Mouse (Mus musculus): ENCODE results near the gene Il6ra.

The Il6ra gene

DNA sequence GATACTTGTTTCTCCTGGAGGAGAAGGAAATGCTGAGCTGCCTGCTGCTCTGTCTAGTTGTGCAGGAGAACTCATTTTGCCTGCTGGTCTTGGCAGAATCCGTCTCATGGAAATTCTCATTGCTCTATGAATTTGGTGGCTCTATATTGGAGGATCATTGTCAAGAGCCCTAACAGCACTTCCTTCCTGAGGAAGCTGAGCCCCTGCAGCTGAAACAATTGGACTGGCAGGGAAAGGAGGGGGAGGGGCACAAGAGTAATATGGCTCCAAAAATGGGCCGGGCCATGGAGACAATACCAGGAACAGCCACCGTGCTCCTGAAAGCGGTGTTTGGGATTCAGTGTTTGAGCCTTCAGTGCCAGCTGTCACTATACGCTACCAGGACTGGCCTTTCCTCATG is 59.2 kb downstream of the Il6ra start:
- in situ Hi-C loops (cut with MseI, MboI) = no loop called here

DNA sequence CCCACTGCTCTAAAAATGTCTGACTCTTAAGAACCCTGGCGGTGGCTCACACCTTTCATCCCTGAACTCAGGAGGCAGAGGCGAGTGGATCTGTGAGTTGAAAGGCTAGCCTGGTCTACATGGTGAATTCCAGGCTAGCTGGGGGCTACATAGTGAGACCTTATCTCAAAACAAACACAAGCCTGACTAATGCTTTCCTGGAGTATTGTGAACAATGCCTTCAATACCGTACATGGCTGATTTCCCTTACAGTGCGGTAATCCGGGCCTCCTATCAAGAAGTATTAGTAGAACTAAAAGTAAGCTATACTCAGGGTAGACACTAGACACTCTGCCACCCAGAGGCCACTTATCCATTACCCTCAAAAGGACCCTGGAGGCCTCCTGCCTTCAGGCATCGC is 64.9 kb downstream of the Il6ra start:
- in situ Hi-C loops (cut with MseI, MboI) = loop anchor here in 1 of 2 experiments (5.0 kb wide), 1 partner anchor 36 kb away; no protein-coding TSS in a partner anchor

DNA sequence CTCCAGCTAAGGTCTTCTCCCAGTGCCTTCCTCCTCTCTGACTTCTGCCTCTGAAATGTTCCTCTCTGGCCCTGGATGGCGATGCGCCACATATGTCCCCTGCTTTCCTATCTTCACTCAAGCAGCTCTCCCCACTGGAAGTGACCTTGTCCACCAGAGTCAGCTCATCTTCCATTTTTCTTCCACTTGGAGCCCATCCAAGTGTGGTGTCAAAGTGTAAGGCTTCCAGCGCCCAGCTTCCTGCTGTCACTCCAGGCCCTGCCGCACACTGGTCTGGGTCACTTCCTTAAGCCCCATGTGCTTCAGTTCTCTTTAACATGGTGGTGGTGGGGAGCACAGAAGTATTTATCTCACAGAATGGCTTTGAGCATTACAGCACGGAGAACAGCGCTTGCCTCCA is 65.4 kb downstream of the Il6ra start:
- in situ Hi-C loops (cut with MseI, MboI) = loop anchor here in 1 of 2 experiments (5.0 kb wide), 1 partner anchor 35 kb away; no protein-coding TSS in a partner anchor

DNA sequence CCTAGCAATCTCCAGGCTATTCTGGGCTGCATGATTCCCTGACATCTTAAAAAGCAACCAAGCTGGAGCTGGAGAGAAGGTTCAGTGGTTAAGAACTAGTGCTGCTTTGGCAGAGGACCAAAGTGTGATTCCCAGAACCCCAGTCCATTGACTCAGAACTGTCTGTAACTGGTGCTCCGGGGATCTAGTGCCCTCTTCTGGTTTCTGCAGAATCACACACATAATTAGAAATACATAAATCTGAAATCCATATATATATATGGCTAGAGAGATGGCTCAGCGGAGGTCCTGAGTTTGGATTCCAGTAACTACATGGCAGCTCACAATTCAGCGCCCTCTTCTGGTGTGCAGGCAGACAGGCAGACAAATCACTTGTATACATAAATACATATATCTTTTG is 65.9 kb downstream of the Il6ra start:
- in situ Hi-C loops (cut with MseI, MboI) = loop anchor here in 1 of 2 experiments (5.0 kb wide), 1 partner anchor 35 kb away; no protein-coding TSS in a partner anchor

DNA sequence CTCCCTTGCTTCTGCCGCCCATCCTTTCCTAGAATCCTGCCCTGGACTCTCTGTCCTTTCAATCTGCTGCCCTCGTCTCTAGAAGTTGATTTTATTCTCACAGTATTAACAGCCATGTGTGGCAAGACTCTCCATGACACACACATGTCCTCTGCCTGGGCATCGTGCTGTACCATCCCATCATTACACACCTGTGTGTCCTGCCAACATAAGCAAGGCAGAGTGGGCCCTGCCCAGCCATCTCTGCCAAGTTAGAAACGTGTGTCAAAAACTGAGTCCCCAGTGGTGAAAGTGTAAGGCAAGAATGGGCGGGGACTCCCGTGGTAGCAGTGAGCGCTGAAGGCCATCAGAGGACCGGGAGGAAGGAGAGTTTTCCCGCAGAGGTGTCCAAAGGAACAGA is 67.2 kb downstream of the Il6ra start:
- in situ Hi-C loops (cut with MseI, MboI) = loop anchor here in 1 of 2 experiments (5.0 kb wide), 1 partner anchor 34 kb away; no protein-coding TSS in a partner anchor

DNA sequence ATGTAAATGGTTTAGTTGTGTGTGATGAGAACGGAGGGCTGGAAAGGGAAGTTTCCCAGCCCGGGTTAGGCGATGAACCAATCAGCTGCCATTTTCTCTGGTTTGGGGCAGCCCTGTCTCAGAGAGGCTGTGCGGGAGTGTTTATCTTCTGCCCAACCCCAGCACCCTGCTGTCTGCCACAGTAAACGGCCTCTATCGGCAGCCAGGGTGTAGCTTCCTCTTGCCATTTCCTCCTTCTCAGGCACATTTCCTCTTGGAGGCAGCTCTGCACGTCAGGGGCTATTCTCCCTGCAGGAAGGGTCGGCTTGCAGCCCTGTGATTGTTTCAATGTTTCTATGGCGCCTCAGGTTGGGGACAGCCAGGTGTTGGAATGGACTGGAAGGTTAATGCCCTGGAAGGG is 69.8 kb downstream of the Il6ra start:
- in situ Hi-C loops (cut with MseI, MboI) = no loop called here

DNA sequence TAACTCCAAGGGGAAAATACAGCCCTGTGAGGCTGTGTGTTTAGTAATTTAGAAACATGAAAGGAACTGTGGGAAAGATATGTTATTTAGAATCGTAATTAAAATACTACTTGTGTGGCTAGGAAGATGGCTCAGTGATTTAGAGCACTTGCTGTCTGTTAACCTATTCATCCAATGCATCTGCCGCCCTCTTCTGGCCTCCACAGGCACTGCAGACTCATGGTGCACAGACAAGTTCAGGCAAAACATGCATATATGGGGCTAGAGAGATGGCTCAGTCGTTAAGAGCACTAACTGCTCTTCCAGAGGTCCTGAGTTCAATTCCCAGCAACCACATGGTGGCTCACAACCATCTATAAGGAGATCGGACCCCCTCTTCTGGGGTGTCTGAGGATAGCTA is 70.7 kb downstream of the Il6ra start:
- in situ Hi-C loops (cut with MseI, MboI) = no loop called here

DNA sequence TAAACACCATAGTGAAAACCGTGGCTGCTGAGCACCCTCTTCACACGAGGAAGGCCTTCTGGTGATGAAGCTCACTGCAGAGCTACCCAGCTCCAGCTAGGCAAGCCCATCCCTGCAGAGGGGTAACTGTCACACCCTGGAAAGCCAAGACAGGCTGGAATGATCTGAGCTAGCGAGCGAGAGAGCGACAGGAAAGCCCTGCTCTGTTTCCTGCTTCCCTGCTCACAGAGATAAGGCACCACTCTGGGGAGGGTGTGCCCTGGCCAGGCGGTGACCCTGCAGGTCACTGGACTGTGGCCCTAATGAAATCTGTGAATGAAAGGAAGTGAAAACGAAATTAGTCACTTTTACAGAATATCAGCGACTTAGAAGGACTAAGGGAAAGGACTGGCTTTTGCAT is 77.6 kb downstream of the Il6ra start:
- in situ Hi-C loops (cut with MseI, MboI) = no loop called here

DNA sequence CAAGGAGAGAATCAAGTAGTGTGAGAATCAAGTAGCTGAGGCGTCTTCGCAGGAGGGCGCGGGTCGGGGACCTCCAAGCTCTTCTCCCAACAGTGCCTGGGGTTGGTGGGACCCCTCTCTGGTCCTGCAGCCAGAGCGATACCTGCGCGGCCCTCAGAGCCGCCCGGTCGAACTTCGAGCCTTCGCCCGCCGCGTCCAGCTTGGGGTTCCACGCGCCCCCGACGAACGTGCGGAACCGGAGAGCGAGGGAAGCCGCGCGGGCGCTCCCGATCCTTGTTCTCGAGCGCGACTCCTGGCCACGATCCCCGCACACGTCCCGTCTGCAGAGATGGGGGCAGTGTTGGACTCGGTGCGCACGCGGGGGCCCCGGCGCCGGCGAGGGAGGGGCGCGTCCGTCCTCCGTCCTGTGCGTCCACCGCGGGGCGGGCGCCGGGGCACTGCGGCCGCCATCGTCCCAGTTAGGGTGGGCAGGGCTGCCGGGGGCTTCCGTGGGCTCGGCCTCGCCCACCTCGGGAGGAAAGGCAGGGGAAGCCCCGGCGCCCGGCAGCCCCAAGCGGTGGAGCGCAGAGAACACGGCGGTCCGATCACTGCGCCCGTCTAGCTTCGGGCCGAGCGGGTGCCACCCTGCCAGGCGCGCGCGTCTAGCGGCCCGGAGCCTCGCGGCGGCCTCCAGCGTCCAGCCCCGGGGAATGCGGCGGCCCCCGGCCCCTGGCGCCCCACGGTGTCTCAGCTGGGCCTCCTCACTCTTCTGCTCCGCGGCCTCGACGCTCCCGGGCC is 82.0 kb downstream of the Il6ra start, which contains the start of gene She:
TSS of gene She (plus strand) at position 556 of the 777 bp plus-strand sequence.
- in situ Hi-C loops (cut with MseI, MboI) = no loop called here

DNA sequence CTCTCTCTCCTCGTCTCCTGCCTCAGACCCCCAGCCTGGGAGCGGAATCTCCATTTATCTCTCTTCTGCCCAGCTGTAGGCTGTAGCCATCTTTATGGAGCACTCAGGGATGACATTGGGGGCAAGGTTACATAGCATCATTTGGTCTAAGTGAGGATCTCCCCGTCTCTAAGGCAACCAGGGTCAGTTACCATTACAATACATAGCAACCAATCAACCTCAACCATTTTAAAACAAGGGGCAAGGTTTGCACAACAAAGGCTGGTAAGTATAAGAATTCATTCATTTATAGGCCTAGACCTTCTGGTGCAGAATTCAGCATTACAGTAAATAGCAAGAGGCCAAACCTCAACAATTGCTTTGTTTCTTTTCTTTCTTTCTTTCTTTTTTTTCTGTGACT is 86.7 kb downstream of the Il6ra start:
- in situ Hi-C loops (cut with MseI, MboI) = no loop called here

DNA sequence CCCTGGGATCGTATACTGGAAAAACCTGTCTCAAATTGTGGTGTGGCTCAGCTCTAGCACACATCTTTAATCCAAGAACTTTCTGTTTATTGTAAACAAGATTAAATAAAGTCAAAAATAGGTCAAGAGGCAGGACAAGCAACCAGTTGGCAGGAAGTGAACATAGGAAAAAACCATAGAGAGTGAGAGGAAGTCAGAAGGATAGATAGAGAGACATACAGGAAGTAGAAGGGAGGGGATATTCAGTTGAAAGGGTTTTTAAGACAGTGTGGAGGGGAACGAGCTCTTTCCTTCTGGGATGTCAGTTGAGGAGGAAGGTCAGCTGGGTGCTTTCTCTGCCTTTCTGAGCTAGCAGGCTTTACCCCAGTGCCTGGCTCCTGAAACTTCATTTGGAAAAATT is 89.4 kb downstream of the Il6ra start:
- in situ Hi-C loops (cut with MseI, MboI) = no loop called here

DNA sequence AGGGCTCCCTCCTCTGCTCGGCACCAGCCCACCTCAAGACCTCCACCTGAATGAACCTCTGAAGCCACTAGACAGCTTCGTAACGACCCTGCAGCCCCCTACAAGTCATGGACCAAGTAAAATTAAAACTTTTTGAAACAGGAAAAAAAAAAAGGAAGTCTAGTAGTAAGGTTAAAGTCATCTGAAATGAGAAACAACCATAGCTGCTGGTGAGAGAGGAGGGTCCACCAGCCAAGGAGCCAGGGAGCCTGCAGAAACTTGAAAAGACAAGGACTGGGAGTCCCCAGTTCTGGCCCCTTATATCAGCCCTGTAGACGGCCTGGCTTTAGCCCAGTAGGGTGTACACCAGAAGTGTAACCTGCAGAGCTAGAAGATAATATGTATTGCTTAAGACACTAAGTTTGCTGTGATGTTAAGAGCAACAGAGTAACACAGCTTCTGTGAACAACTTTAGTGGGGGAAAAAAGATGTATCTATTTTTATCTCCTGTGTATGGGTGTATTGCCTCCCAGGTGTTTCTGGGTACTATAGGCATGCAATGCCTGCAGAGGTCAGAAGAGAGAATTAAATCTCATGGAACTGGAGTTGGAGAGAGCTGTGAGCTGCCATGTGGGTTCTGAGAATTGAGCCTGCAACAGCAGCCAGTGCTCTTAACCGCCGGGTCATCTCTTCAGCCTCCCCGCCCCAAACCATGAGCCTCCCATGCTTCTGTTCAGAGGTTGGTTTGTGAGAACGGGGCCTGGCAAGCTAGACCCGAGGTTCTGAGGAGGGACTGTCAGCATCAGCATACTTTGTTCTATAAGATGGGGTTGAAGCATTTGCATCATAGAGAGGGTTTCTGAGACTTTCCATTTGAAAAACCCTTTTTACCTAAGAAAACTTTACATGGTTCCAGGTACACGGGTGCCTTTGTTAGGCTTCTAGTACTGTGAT is 91.2 kb downstream of the Il6ra start:
- in situ Hi-C loops (cut with MseI, MboI) = no loop called here

DNA sequence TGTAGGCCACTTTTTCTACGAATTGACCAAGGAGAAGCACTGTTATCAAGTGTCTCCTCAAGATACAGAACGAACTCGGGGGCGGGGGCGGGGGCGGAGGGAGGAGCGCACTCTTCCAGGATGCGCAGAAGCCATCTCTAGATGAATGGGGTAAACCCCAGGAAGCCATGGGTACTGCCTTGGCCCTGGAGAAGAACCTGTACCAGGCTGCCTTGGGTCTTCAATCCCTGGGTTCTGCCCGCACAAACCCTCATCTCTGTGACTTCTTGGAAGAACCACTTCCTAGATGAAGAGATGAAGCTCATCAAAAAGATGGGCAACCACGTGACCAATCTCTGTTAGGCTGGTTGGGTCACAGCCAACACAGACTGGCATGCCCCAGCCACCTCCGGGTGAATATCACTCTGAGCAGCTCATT is 91.9 kb downstream of the Il6ra start:
- in situ Hi-C loops (cut with MseI, MboI) = no loop called here

DNA sequence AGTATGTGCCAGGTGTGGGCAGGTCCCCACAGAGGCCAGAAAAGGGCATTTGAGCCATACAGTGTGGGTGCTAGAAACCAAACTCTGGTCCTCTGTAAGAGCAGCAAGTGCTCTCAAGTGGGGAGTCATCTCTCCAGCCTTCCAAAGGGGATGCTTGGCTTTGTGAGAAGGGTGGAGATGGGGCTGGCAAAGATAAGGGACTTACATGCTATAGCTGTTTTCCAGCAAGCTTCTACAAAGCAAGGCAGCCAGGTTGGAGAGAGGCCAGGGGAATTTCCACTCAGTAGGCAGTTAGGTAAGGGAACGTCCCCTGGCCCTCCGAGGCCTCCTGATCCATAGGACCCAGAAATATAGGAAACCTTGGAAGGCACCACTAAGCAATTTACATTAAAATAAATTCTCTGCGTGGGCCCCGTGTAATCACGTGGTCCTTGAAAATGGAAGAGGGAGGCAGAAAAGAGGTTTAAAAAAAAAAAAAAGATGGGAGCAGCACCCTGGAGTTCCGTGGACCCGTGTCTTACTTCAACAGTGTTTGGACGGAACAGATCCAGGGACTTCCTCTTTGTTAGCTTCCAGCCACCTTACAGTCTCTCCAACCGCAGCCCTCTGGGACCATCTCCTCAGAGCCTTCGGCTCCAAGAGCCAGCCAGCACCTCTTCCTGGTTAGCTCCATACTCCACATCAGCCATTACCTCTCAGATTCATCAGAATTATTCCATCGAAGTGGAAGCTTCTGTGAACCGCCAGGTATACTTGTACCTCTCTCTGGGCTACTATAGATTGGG is 92.5 kb downstream of the Il6ra start:
- in situ Hi-C loops (cut with MseI, MboI) = no loop called here

DNA sequence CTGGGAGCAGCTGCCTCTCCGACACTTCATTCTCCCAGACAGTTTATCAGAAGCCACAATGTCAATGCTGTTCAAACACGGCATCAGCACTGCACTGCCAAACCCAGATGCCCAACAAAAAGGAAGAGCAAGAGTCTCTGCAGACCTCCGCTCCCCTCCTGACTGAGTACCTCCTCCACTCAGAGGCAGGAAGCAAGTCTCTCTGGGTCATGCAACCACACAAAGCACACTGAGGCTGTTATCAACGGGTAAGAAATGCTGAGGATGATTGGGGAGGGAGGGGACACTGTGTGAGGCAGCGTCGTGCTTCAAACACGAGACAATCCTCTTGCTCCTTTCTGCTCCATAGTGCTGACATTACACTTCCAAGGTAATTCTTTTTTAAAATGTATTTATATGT is 93.1 kb downstream of the Il6ra start:
- in situ Hi-C loops (cut with MseI, MboI) = no loop called here

DNA sequence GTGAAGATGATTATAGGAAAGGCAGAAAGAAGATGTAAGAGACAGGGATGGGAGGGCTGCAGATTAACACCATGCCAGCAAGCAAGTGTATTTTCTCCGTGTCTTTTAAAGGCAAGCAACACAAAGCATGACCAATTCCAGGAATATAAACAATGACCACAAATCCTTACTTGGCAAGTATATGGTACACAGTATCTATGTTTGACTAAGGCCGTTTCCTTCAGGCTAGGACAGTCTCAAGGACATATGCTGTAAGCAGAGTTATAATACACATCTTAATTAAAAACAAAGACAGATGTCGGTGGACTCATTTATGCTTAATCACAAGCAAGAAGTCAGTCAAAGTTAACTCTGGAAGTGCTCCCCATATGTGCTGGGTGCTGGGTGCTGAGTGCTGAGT is 94.4 kb downstream of the Il6ra start:
- in situ Hi-C loops (cut with MseI, MboI) = no loop called here

DNA sequence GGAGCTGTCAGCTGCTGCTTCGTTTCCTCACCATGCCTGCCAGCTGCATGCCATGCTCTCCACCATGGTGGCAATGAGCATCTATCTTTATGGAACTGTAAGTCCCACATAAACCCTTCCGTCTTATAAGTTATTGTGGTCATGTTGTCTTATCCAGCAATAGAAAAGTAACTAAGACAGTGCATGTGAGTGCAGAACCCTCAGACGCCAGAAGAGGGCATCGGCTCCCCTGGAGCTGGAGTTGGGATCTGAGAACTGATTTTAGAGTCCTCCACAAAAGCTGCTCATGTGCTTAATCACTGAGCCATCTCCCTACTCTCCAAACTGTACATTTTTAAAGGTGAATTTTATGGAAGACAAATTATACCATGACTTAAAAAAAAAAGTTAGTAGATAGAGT is 95.9 kb downstream of the Il6ra start:
- in situ Hi-C loops (cut with MseI, MboI) = no loop called here

Measured in mouse trophoblast stem cell (cell line).